In the genomic region with DNA sequence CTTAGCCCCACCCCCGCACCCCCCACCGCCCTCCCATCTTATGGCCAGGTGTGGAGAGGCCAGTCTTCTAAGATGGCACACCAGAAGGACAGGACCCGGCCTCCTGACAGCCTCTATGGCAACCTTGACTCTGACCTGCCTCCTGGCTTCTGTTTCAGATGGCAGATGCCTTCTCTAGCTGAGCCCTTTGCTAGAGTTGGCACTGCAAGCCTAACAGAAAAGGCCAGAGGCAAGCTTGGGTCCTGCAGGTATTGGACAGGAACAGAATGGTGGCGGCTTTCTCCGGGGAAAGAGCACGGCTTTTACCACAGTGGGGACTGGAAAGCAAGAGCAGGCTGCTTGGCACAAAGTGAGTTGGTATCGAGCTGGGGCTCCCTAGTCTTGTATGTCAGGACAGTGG, we compare ENCODE assay signal across 20 mouse cellular contexts. TPM values are rescaled to one million over a fixed set of nuclear protein-coding genes. Genes with fewer than 3 reads are reported as not detected.
DNase-seq lines count a peak whose midpoint lies in the region; ATAC-seq lines count a peak whose summit lies in the region.
"Had no signal": no experiment of that assay in that cellular context is flagged by ENCODE, and none has a peak within 500 bp of the region (broad histone marks: within the 10 kb centered on the region; RNA-seq: fewer than 3 reads in every experiment).

No protein-coding gene starts in this region.

- no peaks in the 10 kb centered on the region for H3K9me3 ChIP-seq in heart, embryonic 10.5 days
- no peaks in the 10 kb centered on the region for H3K9me3 ChIP-seq in heart, embryonic 11.5 days (replicated peaks; ENCODE audit: control insufficient read depth, low read length)

- no peaks in the 10 kb centered on the region for H3K36me3 ChIP-seq in heart, embryonic 10.5 days
- no peaks in the 10 kb centered on the region for H3K36me3 ChIP-seq in heart, embryonic 11.5 days (ENCODE audit: control insufficient read depth, insufficient read depth, low read length)
- H3K36me3 ChIP-seq: G1E had no signal

- WGBS in heart, embryonic 10.5 days = 93% methylated on average over 7 of the region's 7 CpGs
- 89% methylated on average over 7 of the region's 7 CpGs for WGBS in heart, embryonic 11.5 days (ENCODE audit: insufficient replicate concordance)

- H3K4me1 ChIP-seq in heart, embryonic 10.5 days = peaks cover 38% of the 10 kb centered on the region
- peaks cover 13% of the 10 kb centered on the region for H3K4me1 ChIP-seq in heart, embryonic 11.5 days (ENCODE audit: control insufficient read depth, insufficient read depth, low read length)

- H3K4me2 ChIP-seq in heart, embryonic 11.5 days = no peak overlapping the region

- H3K27me3 ChIP-seq in heart, embryonic 10.5 days (ENCODE audit: insufficient read depth, poor library complexity, severe bottlenecking) = peaks cover 6% of the 10 kb centered on the region; the same call in 1 of the 2 replicates
- H3K27me3 ChIP-seq in heart, embryonic 11.5 days (ENCODE audit: control insufficient read depth, insufficient read depth, low read length) = no peaks in the 10 kb centered on the region

- no peak overlapping the region for H3K9ac ChIP-seq in heart, embryonic 11.5 days (ENCODE audit: low read depth, low read length)

- peak; percentile 12 for DNase-seq in cerebellum, adult 11-12 months
- DNase-seq in cerebellum, postnatal 36 days = no peak
- DNase-seq in cerebellum, postnatal 10 days = peak; percentile 65 to 69
- DNase-seq in cerebellum, adult 11 months = no peak
- peak; percentile 55 to 57 for DNase-seq in cerebellum, postnatal 14 days
- DNase-seq in cerebellum, adult 9-10 months = no peak
- no peak for DNase-seq in heart, embryonic 10.5 days (ENCODE audit: low spot score)
- DNase-seq: adrenal gland, adult 2 months; adrenal gland, adult 8-10 months; adrenal gland, postnatal 10 days; adrenal gland, postnatal 14 days; adrenal gland, postnatal 25 days; adrenal gland, postnatal 36 days; B cell, adult 2 months had no signal

- H3K4me3 ChIP-seq in heart, embryonic 10.5 days = no peak overlapping the region
- no peak overlapping the region for H3K4me3 ChIP-seq in heart, embryonic 11.5 days (ENCODE audit: low read depth, low read length)

- no peak for ATAC-seq in heart, embryonic 11.5 days (replicated peaks; ENCODE audit: insufficient number of reproducible peaks, low FRiP score, low TSS enrichment)
- ATAC-seq: activated CD4-positive, CD25-positive, alpha-beta regulatory T cell, adult 4 months; CD4-positive, CD25-positive, alpha-beta regulatory T cell, adult 4 months; Patski had no signal

- H3K27ac ChIP-seq in heart, embryonic 10.5 days = 0 out of 2 replicates have a peak overlapping the region, but pooled peaks have one; percentile 29
- H3K27ac ChIP-seq in heart, embryonic 11.5 days (ENCODE audit: low read depth, low read length) = no peak overlapping the region

RNA-seq across cellular contexts. Expression of a gene that starts 49.5 kb away (rescaled TPM):
- 0.48 and 0.54 TPM in 2 replicates for polyA plus RNA-seq in heart, embryonic 10.5 days (2016; fragmentation: Nextera tagmentation; extraction: Ambion mirVana)
- polyA plus RNA-seq in heart, embryonic 11.5 days (2014; fragmentation: Nextera tagmentation; extraction: Ambion mirVana) = 0.23 and 0.26 TPM in 2 replicates
- polyA plus RNA-seq: adrenal gland, adult 2 months; C2C12; G1E; Patski had no signal

Comparison
In these comparisons a context has a peak if more than half of its experiments do, and no peak if none do; other contexts are left out.
1. DNase-seq: peak in cerebellum, adult 11-12 months (single experiment), cerebellum, postnatal 10 days (2 of 2) and cerebellum, postnatal 14 days (2 of 2); none in cerebellum, postnatal 36 days (0 of 2), cerebellum, adult 11 months (single experiment), cerebellum, adult 9-10 months (single experiment) and heart, embryonic 10.5 days (single experiment).